Mouse (Mus musculus) left cerebral cortex, postnatal 36 days (tissue): ENCODE data around the gene Dgcr2. TPM values are rescaled to one million over a fixed set of nuclear protein-coding genes. Genes with fewer than 3 reads are reported as not detected.

ENCODE experiments used
- DNase-seq, 2 experiments: peaks; one replicate each; pipeline ENCODE4 v3.0.0; 2021 to 2022; ENCODE audit warnings: low spot score in 2 of 2, mixed read lengths in 1 of 2
- intact Hi-C: fragments of 180-260 bp; cut with DNase I; formaldehyde crosslinking; loops from one replicate; pipeline ENCODE4 v1.15.1; 2025
- total RNA-seq, 2 experiments: library from RNA; stranded (reverse); gene quantifications; 2 replicates each; pipeline ENCODE4 v1.2.3; 2021

The Dgcr2 gene
- total RNA-seq, 2 experiments from 2014 or later = 92.6 to 103 TPM

DNA sequence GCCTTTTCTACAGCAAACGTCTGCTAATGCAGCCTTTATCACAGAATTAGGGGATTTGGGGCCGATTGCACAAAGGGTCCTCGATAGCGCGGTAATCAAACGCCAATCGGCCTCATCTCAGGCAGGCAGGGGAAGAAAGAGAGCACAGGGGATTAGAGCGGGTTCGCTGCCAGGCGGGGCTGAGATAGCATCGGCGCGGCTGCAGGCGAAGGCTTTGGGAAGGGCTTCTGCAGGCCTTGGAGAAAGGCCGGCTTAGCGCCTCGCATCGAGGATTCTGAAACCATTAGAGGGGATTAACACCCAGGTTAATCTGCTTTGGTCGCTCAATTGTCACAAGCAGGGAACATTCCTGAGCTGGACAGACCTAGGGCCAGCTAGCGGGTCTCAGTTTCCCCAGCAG, 22.2 kb upstream of the Dgcr2 start:
- intact Hi-C loops = loop anchor here (5.0 to 10.0 kb wide), 2 partner anchors 127 to 304 kb away; no protein-coding TSS in a partner anchor
- no peak for DNase-seq

DNA sequence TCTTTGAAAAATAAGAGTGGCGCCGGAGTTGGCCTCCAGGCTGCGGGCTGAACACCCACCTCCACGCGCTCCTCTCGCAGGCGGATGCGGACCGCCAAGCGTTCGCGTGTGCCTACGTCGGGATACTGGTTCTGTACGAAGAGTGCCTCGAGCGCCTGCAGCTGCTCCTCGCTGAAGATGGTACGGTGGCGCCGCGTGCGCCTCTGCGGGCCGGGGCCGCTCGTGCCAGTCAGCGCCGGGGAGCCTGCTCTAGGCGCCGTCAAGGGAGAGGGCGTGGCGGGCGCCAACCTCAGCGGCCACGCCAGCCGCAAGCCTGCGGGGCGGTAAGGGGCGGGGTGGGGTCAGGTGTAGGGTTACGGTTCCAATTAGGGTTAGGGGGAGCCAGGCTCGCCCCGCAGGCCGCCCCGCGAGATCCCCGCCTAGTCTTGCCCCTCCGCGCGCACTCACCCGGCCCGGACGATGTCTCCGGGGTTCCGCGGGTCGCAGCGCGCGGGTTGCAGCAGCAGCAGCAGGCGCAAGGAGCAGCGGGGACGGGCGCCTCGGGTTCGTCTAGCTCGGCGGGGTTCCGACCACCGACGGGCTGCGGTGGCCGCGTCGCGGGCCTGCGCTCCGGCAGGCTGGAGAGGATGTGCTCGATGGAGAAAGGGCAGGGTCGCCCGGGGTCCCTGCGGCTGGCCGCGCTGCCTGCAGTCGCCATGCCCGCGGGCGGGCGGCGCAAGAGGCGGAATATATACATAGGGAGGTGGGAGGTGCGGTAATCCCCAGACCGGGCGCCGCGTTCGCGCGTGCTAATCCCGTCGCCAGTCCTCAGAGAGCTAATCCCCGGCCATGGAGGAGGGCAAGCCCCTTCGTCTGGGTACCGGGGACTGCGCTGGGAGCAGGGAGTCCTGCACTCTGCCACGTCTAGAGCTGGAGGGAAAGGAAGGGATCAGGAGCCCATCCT, 16.2 kb upstream of the Dgcr2 start, which contains the start of gene Gsc2:
Gene Gsc2, minus strand, starts transcription at position 753 of the 943 bp plus-strand sequence.
- DNase-seq = peak in 1 of 2 experiments; percentile 23
- intact Hi-C loops = loop anchor here (5.0 kb wide), 2 partner anchors 73 to 123 kb away; no protein-coding TSS in a partner anchor

DNA sequence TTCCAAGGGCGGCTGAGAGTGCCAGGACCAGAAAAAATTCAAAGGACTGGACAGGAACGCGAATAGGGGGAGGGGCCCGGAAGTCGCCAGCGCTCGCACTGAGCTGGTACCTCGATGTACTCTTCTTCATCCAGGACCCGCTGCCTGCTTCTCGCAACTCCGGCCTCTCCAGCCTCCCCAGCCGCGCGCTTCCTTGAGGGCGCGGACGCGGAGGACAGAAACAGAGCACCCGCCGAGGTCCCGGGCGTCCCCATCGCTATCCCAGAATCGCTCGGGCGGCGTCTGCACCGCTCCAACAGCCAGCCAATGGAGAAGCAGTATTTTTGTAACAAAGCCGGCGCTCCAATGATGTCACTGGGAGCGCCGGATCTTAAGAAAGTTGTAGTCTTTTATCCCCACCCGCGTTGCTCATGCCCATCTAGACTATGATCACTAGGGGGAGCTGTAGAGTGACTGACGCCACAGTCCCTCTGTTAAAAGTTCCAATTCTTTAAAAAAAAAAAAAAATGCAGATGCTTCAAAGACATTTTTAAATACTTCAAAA, 12.8 kb upstream of the Dgcr2 start, which contains the start of gene Ess2:
Gene Ess2, minus strand, starts transcription at position 297 of the 544 bp plus-strand sequence.
- intact Hi-C loops = loop anchor here (5.0 kb wide), 2 partner anchors 76 to 126 kb away; no protein-coding TSS in a partner anchor
- peak; percentile 93 to 94 for DNase-seq

GRCm38 (mm10) chr16:17896091-17896490, 2.3 kb downstream of the Dgcr2 start:
- intact Hi-C loops = no loop called here
- no peak for DNase-seq

GRCm38 (mm10) chr16:17893923-17894322, 4.4 kb downstream of the Dgcr2 start, which contains the start of gene Tssk1:
Tssk1 (plus strand) TSS chr16:17894223.
- intact Hi-C loops = no loop called here
- no peak for DNase-seq

DNA sequence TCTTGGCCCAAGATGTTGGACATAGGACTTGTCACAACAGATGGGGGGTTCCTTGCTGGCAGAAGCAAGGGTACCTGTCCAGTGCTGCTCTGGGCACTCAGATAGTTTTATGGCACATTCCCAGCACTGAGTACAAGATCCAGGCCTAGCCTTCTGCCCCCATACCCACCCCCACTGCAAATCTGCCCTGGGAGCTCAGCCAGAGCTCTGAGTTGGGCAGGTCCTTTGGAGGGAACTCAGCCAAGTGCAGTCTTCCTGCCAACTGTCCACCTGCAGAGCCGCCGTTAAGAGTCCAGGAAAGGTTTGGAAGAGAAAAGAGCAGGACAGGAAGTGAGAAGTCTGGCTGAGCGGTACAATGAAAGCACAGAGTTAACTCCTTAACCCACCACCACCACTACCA, 5.8 kb downstream of the Dgcr2 start:
- DNase-seq = no peak
- intact Hi-C loops = no loop called here

DNA sequence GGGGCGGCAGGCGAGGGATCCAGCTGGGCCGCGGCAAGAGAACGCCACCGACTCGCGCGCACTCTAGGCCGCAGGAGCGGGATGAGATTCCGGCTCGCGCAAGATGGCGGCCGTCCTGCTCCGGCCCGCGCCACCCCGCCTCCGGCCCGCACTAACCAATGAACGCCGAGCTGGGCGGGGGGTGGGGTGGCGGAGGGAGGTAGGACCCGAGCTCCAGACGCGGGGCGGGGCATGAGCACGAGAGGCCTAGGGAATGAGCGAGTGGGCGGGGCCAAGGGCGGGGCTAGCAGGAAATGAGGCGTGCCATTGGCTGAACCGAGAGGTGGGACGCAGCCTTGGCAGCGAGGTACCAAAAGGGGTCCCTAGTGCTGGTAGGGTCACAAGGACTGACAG, 6.8 kb downstream of the Dgcr2 start, which contains the start of gene Gm20518:
Gene Gm20518, minus strand, starts transcription at position 105 of the 393 bp plus-strand sequence.
- DNase-seq = peak; percentile 96 to 98
- intact Hi-C loops = no loop called here

DNA sequence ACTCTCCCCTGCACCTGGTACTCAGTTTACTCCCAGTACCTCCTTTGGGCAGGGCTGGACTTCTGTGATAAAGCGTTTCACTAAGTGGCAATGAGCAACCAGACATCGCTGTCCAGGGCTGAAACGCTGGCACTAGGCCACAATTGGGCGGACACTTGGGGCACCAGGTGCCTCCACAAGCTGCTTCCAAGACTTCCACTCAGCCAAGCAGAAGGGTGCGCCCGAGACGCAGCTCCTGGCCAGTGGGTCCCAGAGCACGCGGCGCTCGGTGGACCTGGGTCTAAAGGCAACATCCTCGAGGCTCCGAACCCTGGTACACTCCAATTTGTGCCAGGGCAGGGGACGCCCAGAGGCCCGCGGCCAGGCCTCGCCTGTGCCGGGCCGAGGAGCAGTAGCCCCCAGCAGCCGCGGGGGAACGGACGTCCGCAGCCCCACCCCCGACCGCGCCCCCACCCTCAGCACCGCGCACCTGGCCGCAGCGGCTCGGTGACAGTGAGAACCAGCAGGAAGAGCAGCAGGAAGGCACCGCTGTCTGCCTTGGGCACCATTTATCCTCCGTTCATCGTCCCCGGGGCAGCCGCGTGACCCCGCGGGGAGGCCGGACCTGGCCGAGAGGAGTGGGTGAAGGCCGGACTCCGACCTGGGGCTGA, 7.3 kb downstream of the Dgcr2 start:
- peak; percentile 54 to 55 for DNase-seq
- intact Hi-C loops = no loop called here

DNA sequence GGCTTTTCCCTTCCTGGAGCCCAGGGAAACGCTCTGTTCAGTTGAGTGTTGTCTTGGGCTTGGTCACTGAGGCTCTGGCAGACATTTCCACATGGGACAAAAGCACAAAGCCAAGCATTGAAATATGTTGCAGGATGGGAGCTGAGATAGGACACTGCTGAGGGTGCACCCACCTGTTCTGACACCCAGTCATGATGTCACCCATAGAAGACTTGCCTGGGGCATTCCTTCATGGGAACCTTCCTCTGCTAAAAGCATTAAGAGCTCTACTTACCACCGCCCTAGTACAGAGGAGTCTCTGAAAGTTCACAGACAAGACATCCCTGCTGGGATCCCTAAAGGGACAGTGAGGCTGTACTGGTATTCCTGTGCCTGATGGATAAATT, 8.0 kb downstream of the Dgcr2 start:
- DNase-seq = no peak
- intact Hi-C loops = no loop called here

DNA sequence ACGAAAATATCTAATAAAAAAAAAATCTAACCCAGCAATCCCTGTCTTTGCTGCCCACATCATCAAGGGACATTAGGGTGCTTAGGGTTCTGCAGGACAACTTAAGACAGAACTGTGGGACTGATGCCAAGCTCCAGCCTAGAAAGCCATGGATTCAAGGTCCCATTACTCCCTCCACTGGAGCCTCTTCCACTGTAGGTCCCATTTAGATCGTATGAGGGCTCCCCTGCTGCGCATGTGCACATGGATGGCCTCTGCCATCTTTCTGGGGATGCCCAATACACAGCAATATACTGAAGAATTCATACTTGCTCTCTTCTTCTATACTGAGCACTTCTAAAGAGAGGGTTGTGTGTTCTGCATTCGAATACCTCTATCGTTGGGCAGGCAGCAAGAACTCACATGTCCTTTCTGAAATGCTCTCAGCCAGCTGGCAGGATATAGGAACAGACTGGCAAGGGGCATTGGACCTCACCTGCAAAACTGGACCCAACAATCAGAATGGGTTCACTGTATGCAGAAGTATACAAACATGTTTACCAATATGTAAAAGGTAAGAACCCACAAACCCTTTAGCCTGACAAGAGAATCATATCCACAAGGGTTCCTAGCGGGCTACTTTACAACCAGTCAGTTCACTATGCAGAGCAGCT, 8.5 kb downstream of the Dgcr2 start:
- DNase-seq = no peak
- intact Hi-C loops = no loop called here

DNA sequence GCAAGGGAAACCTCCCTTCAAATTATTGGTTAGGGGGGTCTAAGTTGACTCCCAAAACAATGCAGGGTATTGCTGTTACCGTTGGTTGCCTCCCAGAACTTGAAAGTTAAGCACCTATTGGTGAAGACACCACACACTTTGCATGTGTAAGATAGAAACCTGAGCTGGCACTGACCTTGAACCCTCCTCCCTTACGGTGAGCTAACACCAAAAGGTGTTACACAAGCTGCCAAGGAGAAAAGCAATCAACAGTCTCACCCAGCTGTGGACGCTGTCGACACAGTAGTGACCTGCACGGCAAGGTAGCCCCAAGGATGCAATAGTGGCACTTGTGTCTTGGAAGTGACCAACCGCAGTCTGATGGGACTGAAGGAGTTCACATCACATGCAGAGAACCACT, 14.2 kb downstream of the Dgcr2 start:
- no peak for DNase-seq
- intact Hi-C loops = no loop called here

DNA sequence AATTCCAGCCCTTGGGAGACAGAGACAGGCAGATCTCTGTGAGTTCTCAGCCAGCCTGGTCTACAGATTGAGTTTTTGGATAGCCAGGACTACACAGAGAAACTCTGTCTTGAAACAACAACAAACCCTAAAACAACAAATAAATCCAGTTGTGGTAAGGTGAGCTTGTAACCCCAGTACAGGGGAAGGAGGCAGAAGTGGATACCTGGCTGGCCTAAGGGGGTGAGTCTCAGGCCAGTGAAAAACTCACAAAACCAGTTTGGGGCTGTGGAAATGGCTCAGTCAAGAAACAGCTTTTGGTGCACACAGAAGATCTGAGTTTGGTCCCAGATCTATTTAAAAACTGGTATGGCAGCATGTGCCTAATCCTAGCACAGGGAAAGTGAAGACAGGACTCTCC, 16.2 kb downstream of the Dgcr2 start:
- intact Hi-C loops = no loop called here
- no peak for DNase-seq

DNA sequence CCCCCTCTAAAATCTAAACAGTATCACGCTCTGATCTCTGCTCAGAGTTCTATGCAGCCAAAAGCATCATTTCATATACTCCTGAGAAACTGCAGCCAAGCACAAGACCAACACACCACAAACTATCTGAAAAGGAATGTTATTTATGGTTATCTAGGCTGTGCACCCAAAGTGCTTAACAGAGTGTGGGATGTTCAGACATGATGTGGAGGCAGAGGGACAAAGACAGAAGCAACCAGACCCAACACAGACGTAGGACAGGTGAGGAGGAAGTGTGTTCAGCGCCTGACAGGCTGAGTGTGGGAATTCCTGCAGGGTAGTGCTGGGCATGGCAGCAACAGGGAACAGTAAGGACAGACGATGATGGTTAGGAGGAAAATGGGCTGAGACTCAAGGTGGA, 18.8 kb downstream of the Dgcr2 start:
- DNase-seq = peak; percentile 38 to 54
- intact Hi-C loops = no loop called here

- intact Hi-C loops = no loop called here
- DNase-seq = no peak
Observed at GRCm38 (mm10) chr16:17876096-17876495, 22.3 kb downstream of the Dgcr2 start.

DNA sequence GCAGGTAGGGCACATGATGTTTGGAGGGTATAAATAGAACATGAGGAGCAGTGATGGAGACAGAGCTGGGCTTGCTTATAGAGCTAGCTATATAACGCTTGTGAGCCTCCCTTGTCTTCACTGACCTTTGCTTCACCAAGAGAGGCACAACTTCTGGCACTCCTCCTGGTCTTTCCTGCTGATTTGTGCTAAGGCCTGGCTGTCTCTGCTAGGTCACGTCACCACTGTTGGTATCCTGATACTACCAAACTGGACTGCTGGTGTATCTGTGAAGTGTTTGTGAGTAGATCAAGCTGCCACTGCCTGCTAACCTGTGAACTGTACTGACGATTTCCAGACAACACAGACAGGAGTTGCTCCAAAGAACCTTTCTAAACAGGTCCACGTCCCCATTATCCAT, 23.2 kb downstream of the Dgcr2 start:
- no peak for DNase-seq
- intact Hi-C loops = no loop called here

GRCm38 (mm10) chr16:17872995-17873394, 25.4 kb downstream of the Dgcr2 start:
- no peak for DNase-seq
- intact Hi-C loops = no loop called here

- intact Hi-C loops = no loop called here
- DNase-seq = no peak
Observed at GRCm38 (mm10) chr16:17871248-17871647, 27.1 kb downstream of the Dgcr2 start.

GRCm38 (mm10) chr16:17865770-17866169, 32.6 kb downstream of the Dgcr2 start:
- no peak for DNase-seq
- intact Hi-C loops = no loop called here

- intact Hi-C loops = no loop called here
- no peak for DNase-seq
Observed at GRCm38 (mm10) chr16:17865293-17865692, 33.1 kb downstream of the Dgcr2 start.

DNA sequence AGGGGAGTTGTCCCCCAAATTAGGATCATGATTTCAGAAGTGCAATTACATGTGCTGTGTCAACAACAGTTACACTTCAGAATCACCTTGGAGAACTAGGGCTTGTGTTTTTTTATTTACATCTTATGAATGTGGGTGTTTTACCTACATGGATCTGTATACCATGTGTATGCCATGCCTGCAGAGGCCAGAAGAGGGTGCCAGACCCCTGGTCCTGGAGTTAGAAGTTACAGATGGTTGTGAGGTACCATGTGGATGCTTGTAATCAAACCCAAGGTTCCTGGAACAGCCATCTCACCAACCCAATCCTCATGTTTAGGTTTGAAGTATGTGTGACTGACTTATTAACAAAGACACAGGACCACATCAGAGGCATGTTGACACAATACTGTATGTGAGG, 39.8 kb downstream of the Dgcr2 start:
- intact Hi-C loops = no loop called here
- no peak for DNase-seq
